Mouse (Mus musculus) neural tube, embryonic 15.5 days (tissue): ENCODE data around the gene Patl2. TPM values are rescaled to one million over a fixed set of nuclear protein-coding genes. Genes with fewer than 3 reads are reported as not detected.

Source experiments
- ATAC-seq: fragments of 200-750 bp; cut with Nextera tagmentation; 2 replicates; pipeline ENCODE4 v1.8.0; 2017; ENCODE audit warnings: mild to moderate bottlenecking, moderate TSS enrichment, moderate library complexity; ENCODE audit not compliant: low FRiP score
- H3K27ac ChIP-seq: fragments of 300-500 bp; sonication (generic); replicated peaks from 2 replicates; pipeline ENCODE4 v1.5.1; 2015; ENCODE audit warnings: mild to moderate bottlenecking, inconsistent platforms
- H3K27me3 ChIP-seq: fragments of 300-500 bp; sonication (generic); replicated peaks from 2 replicates; pipeline ENCODE4 v1.6.1; 2015; ENCODE audit warnings: inconsistent platforms
- H3K36me3 ChIP-seq: fragments of 300-500 bp; sonication (generic); 2 replicates; pipeline ENCODE4 v1.6.1; 2015; ENCODE audit warnings: inconsistent platforms
- H3K4me1 ChIP-seq: fragments of 300-500 bp; sonication (generic); 2 replicates; pipeline ENCODE4 v1.6.1; 2015; ENCODE audit warnings: inconsistent platforms
- H3K4me2 ChIP-seq: fragments of 300-500 bp; sonication (generic); 2 replicates; pipeline ENCODE4 v1.6.1; 2015; ENCODE audit warnings: inconsistent platforms, mild to moderate bottlenecking, moderate library complexity
- H3K4me3 ChIP-seq: fragments of 300-500 bp; sonication (generic); replicated peaks from 2 replicates; pipeline ENCODE4 v1.5.1; 2015; ENCODE audit warnings: mild to moderate bottlenecking, inconsistent platforms
- H3K9ac ChIP-seq: fragments of 300-500 bp; sonication (generic); replicated peaks from 2 replicates; pipeline ENCODE4 v1.6.1; 2015; ENCODE audit warnings: mild to moderate bottlenecking, inconsistent platforms
- H3K9me3 ChIP-seq: fragments of 300-500 bp; sonication (generic); replicated peaks from 2 replicates; pipeline ENCODE4 v1.6.1; 2016; ENCODE audit warnings: inconsistent platforms
- WGBS: fragments of 180-500 bp; shearing (Covaris S2); methylation state at CpG from one replicate; pipeline ENCODE4 v1.1.7; 2015; ENCODE audit warnings: mixed read lengths; 5-methylcytosine and 5-hydroxymethylcytosine counted together
- polyA plus RNA-seq: library from polyadenylated mRNA; unstranded; fragments of >200 nt; fragmentation: Nextera tagmentation; extraction: Ambion mirVana; gene quantifications from 2 replicates; pipeline ENCODE4 v1.2.1, GENCODE M21; 2015

Patl2 gene
- polyA plus RNA-seq, 1 experiment from 2014 or later: not detected

- H3K9ac ChIP-seq: no peak overlapping the region
- H3K27ac ChIP-seq: no peak overlapping the region
- no peaks in the 10 kb centered on the region for H3K9me3 ChIP-seq
- ATAC-seq: no peak
- no peak overlapping the region for H3K4me3 ChIP-seq
- H3K27me3 ChIP-seq: no peaks in the 10 kb centered on the region
- WGBS: 70% methylated on average over 5 of the region's 5 CpGs
- no peaks in the 10 kb centered on the region for H3K4me1 ChIP-seq
- H3K4me2 ChIP-seq: no peak overlapping the region
- no peaks in the 10 kb centered on the region for H3K36me3 ChIP-seq
Observed at GRCm38 (mm10) chr2:122137839-122138465, 48.0 kb downstream of the Patl2 start.

- no peaks in the 10 kb centered on the region for H3K9me3 ChIP-seq
- no peak overlapping the region for H3K9ac ChIP-seq
- no peaks in the 10 kb centered on the region for H3K27me3 ChIP-seq
- H3K27ac ChIP-seq: no peak overlapping the region
- WGBS: 95% methylated on average over 2 of the region's 2 CpGs
- no peak for ATAC-seq
- H3K36me3 ChIP-seq: no peaks in the 10 kb centered on the region
- no peaks in the 10 kb centered on the region for H3K4me1 ChIP-seq
- no peak overlapping the region for H3K4me3 ChIP-seq
- H3K4me2 ChIP-seq: no peak overlapping the region
Observed at GRCm38 (mm10) chr2:122132618-122133017, 53.4 kb downstream of the Patl2 start.

- no peak overlapping the region for H3K4me2 ChIP-seq
- no peak for ATAC-seq
- H3K36me3 ChIP-seq: no peaks in the 10 kb centered on the region
- WGBS: 92% methylated on average over 2 of the region's 2 CpGs
- no peaks in the 10 kb centered on the region for H3K9me3 ChIP-seq
- H3K4me1 ChIP-seq: no peaks in the 10 kb centered on the region
- H3K4me3 ChIP-seq: no peak overlapping the region
- H3K9ac ChIP-seq: no peak overlapping the region
- no peaks in the 10 kb centered on the region for H3K27me3 ChIP-seq
- H3K27ac ChIP-seq: no peak overlapping the region
Observed at GRCm38 (mm10) chr2:122132078-122132477, 53.9 kb downstream of the Patl2 start.

GRCm38 (mm10) chr2:122127635-122128034 lies 58.4 kb downstream of the Patl2 start:
- WGBS: 96% methylated on average over 4 of the region's 4 CpGs
- H3K9me3 ChIP-seq: no peaks in the 10 kb centered on the region
- H3K36me3 ChIP-seq: no peaks in the 10 kb centered on the region
- no peak for ATAC-seq
- H3K4me1 ChIP-seq: no peaks in the 10 kb centered on the region
- no peak overlapping the region for H3K27ac ChIP-seq
- no peak overlapping the region for H3K4me3 ChIP-seq
- H3K27me3 ChIP-seq: no peaks in the 10 kb centered on the region
- H3K4me2 ChIP-seq: no peak overlapping the region
- H3K9ac ChIP-seq: no peak overlapping the region

GRCm38 (mm10) chr2:122126765-122127347 lies 59.1 kb downstream of the Patl2 start:
- 27% methylated on average over 5 of the region's 5 CpGs for WGBS
- Histone ChIP-seq H3K27me3 (no peaks in the 10 kb centered on the region), H3K9me3 (no peaks in the 10 kb centered on the region), H3K27ac (no peak overlapping the region), H3K4me1 (no peaks in the 10 kb centered on the region), H3K4me3 (no peak overlapping the region), H3K9ac (no peak overlapping the region), H3K36me3 (no peaks in the 10 kb centered on the region), H3K4me2 (no peak overlapping the region)
- no peak for ATAC-seq

GRCm38 (mm10) chr2:122125680-122126572 lies 60.1 kb downstream of the Patl2 start:
- Histone ChIP-seq H3K4me2 (no peak overlapping the region), H3K27ac (no peak overlapping the region), H3K27me3 (no peaks in the 10 kb centered on the region), H3K9ac (no peak overlapping the region), H3K4me1 (no peaks in the 10 kb centered on the region), H3K36me3 (no peaks in the 10 kb centered on the region), H3K9me3 (no peaks in the 10 kb centered on the region), H3K4me3 (no peak overlapping the region)
- 61% methylated on average over 12 of the region's 12 CpGs for WGBS
- ATAC-seq: no peak

- H3K27me3 ChIP-seq: no peaks in the 10 kb centered on the region
- no peaks in the 10 kb centered on the region for H3K9me3 ChIP-seq
- under 1% methylated on average over 47 of the region's 47 CpGs for WGBS
- peaks cover 9% of the 10 kb centered on the region for H3K36me3 ChIP-seq
- H3K4me1 ChIP-seq: peaks cover 16% of the 10 kb centered on the region
- ATAC-seq: peak; percentile 100
- peak within 1 kb of the TSS; percentile 97 for H3K27ac ChIP-seq
- peak within 1 kb of the TSS; percentile 65 for H3K4me2 ChIP-seq
- peak within 1 kb of the TSS; percentile 94 for H3K9ac ChIP-seq
- peak within 1 kb of the TSS; percentile 81 for H3K4me3 ChIP-seq
Observed at GRCm38 (mm10) chr2:122117961-122118958, 67.7 kb downstream of the Patl2 start, which contains the start of gene Spg11. TSS of gene Spg11 (minus strand) at chr2:122118386.

- Histone ChIP-seq H3K4me2 (peak overlapping the region; percentile 65), H3K4me3 (no peak overlapping the region), H3K9me3 (no peaks in the 10 kb centered on the region), H3K4me1 (peaks cover 16% of the 10 kb centered on the region), H3K27me3 (no peaks in the 10 kb centered on the region), H3K9ac (no peak overlapping the region), H3K27ac (no peak overlapping the region), H3K36me3 (peaks cover 13% of the 10 kb centered on the region)
- no peak for ATAC-seq
- 88% methylated on average over 2 of the region's 2 CpGs for WGBS
Observed at GRCm38 (mm10) chr2:122116888-122117287, 69.1 kb downstream of the Patl2 start.

GRCm38 (mm10) chr2:122109714-122110113 lies 76.3 kb downstream of the Patl2 start:
- H3K4me1 ChIP-seq: no peaks in the 10 kb centered on the region
- H3K4me2 ChIP-seq: no peak overlapping the region
- no peak for ATAC-seq
- no peak overlapping the region for H3K4me3 ChIP-seq
- no peak overlapping the region for H3K27ac ChIP-seq
- 88% methylated on average over 4 of the region's 4 CpGs for WGBS
- no peak overlapping the region for H3K9ac ChIP-seq
- peaks cover 40% of the 10 kb centered on the region for H3K36me3 ChIP-seq
- H3K9me3 ChIP-seq: no peaks in the 10 kb centered on the region
- H3K27me3 ChIP-seq: no peaks in the 10 kb centered on the region

GRCm38 (mm10) chr2:122108101-122108500 lies 77.9 kb downstream of the Patl2 start:
- H3K9me3 ChIP-seq: no peaks in the 10 kb centered on the region
- no peak overlapping the region for H3K4me3 ChIP-seq
- H3K4me1 ChIP-seq: no peaks in the 10 kb centered on the region
- no peak overlapping the region for H3K4me2 ChIP-seq
- WGBS: 88% methylated on average over 14 of the region's 14 CpGs
- H3K27me3 ChIP-seq: no peaks in the 10 kb centered on the region
- H3K36me3 ChIP-seq: peaks cover 37% of the 10 kb centered on the region
- no peak for ATAC-seq
- no peak overlapping the region for H3K27ac ChIP-seq
- H3K9ac ChIP-seq: no peak overlapping the region

GRCm38 (mm10) chr2:122102070-122102469 lies 83.9 kb downstream of the Patl2 start:
- H3K9ac ChIP-seq: no peak overlapping the region
- H3K4me2 ChIP-seq: no peak overlapping the region
- no peak for ATAC-seq
- no peak overlapping the region for H3K4me3 ChIP-seq
- H3K36me3 ChIP-seq: peaks cover 58% of the 10 kb centered on the region
- H3K9me3 ChIP-seq: no peaks in the 10 kb centered on the region
- no peaks in the 10 kb centered on the region for H3K27me3 ChIP-seq
- no peaks in the 10 kb centered on the region for H3K4me1 ChIP-seq
- no peak overlapping the region for H3K27ac ChIP-seq
